Mouse (Mus musculus) intestine, embryonic 15.5 days (tissue): ENCODE data around the gene Polr1a. TPM values are rescaled to one million over a fixed set of nuclear protein-coding genes. Genes with fewer than 3 reads are reported as not detected.

ENCODE experiments used
- ATAC-seq: fragments of 200-750 bp; cut with Nextera tagmentation; 2 replicates; pipeline ENCODE4 v1.8.0; 2017; ENCODE audit warnings: moderate TSS enrichment, moderate library complexity
- H3K27ac ChIP-seq: fragments of 300-500 bp; sonication (generic); 2 replicates; pipeline ENCODE4 v1.5.1; 2015; ENCODE audit warnings: mild to moderate bottlenecking, inconsistent platforms
- H3K27me3 ChIP-seq: fragments of 300-500 bp; sonication (generic); replicated peaks from 2 replicates; pipeline ENCODE4 v1.6.1; 2015; ENCODE audit warnings: inconsistent platforms
- H3K36me3 ChIP-seq: fragments of 300-500 bp; sonication (generic); 2 replicates; pipeline ENCODE4 v1.6.1; 2015; ENCODE audit warnings: inconsistent platforms
- H3K4me1 ChIP-seq: fragments of 300-500 bp; sonication (generic); replicated peaks from 2 replicates; pipeline ENCODE4 v1.6.1; 2015; ENCODE audit warnings: inconsistent platforms
- H3K4me2 ChIP-seq: fragments of 300-500 bp; sonication (generic); replicated peaks from 2 replicates; pipeline ENCODE4 v1.6.1; 2015; ENCODE audit warnings: mild to moderate bottlenecking, inconsistent platforms
- H3K4me3 ChIP-seq: fragments of 300-500 bp; sonication (generic); replicated peaks from 2 replicates; pipeline ENCODE4 v1.5.1; 2015; ENCODE audit warnings: inconsistent platforms
- H3K9ac ChIP-seq: fragments of 300-500 bp; sonication (generic); 2 replicates; pipeline ENCODE4 v1.6.1; 2015; ENCODE audit warnings: inconsistent platforms
- H3K9me3 ChIP-seq: fragments of 300-500 bp; sonication (generic); 2 replicates; pipeline ENCODE4 v1.6.1; 2016; ENCODE audit warnings: inconsistent platforms
- WGBS: fragments of 180-500 bp; shearing (Covaris S2); methylation state at CpG from one replicate; pipeline ENCODE4 v1.1.7; 2015; 5-methylcytosine and 5-hydroxymethylcytosine counted together
- polyA plus RNA-seq: library from polyadenylated mRNA; unstranded; fragments of >200 nt; fragmentation: Nextera tagmentation; extraction: Ambion mirVana; gene quantifications from 2 replicates; pipeline ENCODE4 v1.2.1, GENCODE M21; 2015

Polr1a gene
- polyA plus RNA-seq, 1 experiment from 2014 or later, result 30.8 TPM

DNA sequence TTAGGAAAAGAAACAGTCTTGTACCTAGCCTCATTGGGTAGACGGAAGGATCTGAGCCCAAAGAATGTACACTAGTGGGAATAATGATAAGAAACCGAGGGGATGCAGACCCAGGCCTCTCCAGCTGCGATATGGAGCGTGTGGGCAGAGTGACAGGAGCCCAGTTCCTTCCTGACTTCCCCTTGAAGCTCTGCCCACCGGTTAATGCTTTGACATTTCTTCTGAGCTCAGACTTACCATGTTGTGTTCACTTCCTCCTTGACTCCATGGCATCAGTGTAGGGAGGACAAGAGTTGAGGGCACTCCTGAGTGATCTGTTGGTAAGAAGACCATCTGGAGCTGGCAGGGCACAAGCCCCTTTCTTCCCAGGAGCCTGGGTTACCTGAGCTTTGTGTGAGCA, 53.3 kb downstream of the Polr1a start:
- ATAC-seq, result no peak
- Histone ChIP-seq H3K4me2 (no peak overlapping the region), H3K4me3 (no peak overlapping the region), H3K36me3 (peaks cover 18% of the 10 kb centered on the region), H3K27ac (no peak overlapping the region), H3K4me1 (no peaks in the 10 kb centered on the region), H3K9ac (no peak overlapping the region), H3K27me3 (no peaks in the 10 kb centered on the region), H3K9me3 (no peaks in the 10 kb centered on the region)
- 92% methylated on average over 5 of the region's 5 CpGs for WGBS

DNA sequence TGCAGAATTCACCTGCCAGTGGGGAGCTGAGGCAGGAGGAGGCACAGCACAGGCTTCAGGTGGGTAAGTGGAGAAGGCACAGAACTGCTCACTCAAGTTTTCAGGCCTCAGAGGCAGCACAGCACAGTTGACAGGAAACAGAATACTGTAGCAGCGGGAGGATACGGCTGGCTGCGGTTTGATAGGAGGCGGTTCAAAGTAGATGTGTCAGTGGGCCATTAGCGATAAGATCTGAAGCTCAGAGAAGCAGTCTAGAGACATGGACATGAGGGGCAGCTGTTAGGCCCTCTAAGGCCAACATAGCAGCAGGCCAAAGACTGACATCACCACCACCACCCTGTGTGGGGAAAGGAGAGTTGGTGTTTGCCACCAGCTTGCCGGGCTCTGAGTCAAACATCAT, 53.9 kb downstream of the Polr1a start:
- H3K9me3 ChIP-seq, result no peaks in the 10 kb centered on the region
- H3K4me1 ChIP-seq, result no peaks in the 10 kb centered on the region
- H3K27me3 ChIP-seq, result no peaks in the 10 kb centered on the region
- no peak overlapping the region for H3K4me3 ChIP-seq
- ATAC-seq, result no peak
- 89% methylated on average over 6 of the region's 6 CpGs for WGBS
- peaks cover 18% of the 10 kb centered on the region for H3K36me3 ChIP-seq
- H3K4me2 ChIP-seq, result no peak overlapping the region
- H3K9ac ChIP-seq, result no peak overlapping the region
- H3K27ac ChIP-seq, result no peak overlapping the region

DNA sequence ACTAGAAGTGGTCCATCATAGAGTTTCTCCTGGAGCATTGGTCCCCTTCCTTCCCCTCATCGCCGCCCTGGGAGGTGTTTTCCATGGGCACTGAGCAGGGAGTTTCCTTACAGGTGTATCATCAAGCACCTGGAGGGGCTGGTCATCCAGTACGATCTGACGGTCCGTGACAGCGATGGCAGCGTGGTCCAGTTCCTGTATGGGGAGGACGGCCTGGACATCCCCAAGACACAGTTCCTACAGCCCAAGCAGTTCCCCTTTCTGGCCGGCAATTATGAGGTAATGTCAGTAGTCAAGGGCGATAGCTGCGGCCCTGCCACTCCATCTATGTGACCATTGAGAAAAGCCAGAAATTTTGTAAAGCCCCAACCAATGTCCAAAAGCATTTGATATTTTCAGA, 54.7 kb downstream of the Polr1a start:
- H3K4me1 ChIP-seq, result no peaks in the 10 kb centered on the region
- no peaks in the 10 kb centered on the region for H3K27me3 ChIP-seq
- no peak overlapping the region for H3K4me2 ChIP-seq
- H3K27ac ChIP-seq, result no peak overlapping the region
- H3K9ac ChIP-seq, result no peak overlapping the region
- no peak overlapping the region for H3K4me3 ChIP-seq
- peaks cover 18% of the 10 kb centered on the region for H3K36me3 ChIP-seq
- 92% methylated on average over 11 of the region's 11 CpGs for WGBS
- no peaks in the 10 kb centered on the region for H3K9me3 ChIP-seq
- no peak for ATAC-seq

DNA sequence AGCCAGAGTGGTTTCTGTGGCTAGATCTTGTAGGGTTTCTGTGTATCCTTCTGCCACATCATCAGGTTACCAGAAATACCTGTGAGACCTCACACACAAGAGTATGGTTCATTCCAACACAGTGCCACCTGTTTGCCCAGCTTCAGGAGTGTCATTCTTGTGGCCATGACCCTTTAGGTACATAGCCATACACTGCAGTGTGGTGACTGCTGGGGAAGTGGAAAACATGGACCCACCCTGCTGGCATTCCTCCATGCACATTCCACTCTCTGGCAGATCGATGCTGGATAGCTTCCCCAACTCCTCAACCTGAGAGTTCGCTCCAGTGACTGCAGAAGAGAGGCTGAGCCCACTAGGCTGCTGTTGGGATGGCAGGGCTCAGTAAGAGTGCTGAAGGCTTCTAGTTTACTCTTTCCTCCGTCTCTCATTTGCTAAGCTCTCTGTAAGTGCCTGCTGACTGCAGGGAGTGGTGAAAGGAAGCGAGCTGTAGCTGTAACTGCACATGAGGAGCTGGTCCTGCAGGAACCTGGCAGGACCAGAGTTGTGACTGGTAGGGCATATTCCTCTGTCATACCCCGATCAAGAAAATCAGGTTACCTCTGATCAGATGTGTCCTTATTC, 57.9 kb downstream of the Polr1a start:
- H3K4me3 ChIP-seq, result no peak overlapping the region
- no peaks in the 10 kb centered on the region for H3K4me1 ChIP-seq
- ATAC-seq, result no peak
- no peaks in the 10 kb centered on the region for H3K9me3 ChIP-seq
- WGBS, result 79% methylated on average over 5 of the region's 5 CpGs
- H3K27ac ChIP-seq, result no peak overlapping the region
- H3K36me3 ChIP-seq, result peaks cover 35% of the 10 kb centered on the region
- no peak overlapping the region for H3K9ac ChIP-seq
- no peaks in the 10 kb centered on the region for H3K27me3 ChIP-seq
- H3K4me2 ChIP-seq, result no peak overlapping the region

DNA sequence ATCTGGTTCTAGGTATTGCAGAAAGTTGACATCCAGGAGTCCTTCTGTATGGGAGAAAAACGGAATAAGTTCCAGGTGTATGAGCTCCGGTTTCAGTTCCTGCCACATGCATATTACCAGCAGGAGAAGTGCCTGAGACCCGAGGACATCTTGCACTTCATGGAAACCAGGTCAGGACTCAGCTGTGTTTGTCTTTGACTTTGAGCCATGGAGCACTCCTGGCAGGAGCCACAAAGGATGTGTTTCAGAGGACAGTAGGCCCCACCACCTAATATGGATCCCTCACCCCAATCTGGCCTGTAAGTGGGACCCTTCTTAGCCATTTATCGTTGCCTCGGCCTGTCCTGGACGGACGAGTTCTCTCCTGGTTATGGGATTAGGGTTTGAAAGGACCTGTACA, 59.0 kb downstream of the Polr1a start:
- no peaks in the 10 kb centered on the region for H3K9me3 ChIP-seq
- H3K36me3 ChIP-seq, result peaks cover 40% of the 10 kb centered on the region
- 87% methylated on average over 7 of the region's 7 CpGs for WGBS
- H3K4me1 ChIP-seq, result no peaks in the 10 kb centered on the region
- no peak for ATAC-seq
- no peak overlapping the region for H3K4me2 ChIP-seq
- H3K27me3 ChIP-seq, result no peaks in the 10 kb centered on the region
- no peak overlapping the region for H3K4me3 ChIP-seq
- H3K9ac ChIP-seq, result no peak overlapping the region
- no peak overlapping the region for H3K27ac ChIP-seq

DNA sequence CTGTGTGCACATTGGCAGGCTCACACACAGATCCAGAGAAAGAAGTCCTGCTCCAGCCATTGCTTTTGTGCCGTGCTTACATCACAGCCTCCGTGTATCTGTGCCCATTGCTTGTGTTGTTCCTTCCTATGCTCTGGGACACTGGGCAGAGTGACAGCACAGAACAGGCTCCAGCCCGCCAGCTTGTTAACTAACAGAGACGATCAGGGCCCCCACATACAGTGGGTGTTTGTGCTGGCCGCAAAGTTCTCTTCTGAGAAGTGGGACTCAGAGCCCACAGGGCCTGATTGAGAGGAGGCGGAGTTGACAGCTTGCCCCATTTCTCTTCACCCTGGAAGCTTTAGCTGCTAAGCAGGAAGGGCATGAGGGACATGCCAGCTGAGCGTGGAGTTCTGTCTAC, 60.6 kb downstream of the Polr1a start:
- WGBS, result 89% methylated on average over 7 of the region's 7 CpGs
- no peak overlapping the region for H3K4me2 ChIP-seq
- no peak overlapping the region for H3K4me3 ChIP-seq

DNA sequence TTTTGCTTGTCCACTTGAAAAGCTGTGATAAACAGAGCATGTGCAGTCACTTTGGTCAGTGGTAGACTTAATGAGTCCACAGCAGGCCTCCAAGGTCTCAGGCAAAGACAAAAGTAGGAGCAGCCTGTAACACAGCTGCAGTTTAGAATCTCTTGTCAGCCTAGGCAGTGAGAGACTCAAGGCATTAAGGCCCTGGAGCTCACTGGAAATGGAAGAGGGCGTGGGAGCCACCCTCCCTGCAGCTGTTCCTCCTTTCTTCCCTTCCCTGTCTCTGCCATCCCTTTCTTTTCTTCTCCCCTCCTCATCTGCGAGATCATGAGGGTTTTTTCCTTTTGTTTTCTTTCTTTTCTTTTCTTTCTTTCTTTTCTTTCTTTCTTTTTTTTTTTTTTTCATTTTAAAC, 61.3 kb downstream of the Polr1a start:
- Histone ChIP-seq H3K4me3 (no peak overlapping the region), H3K36me3 (peaks cover 39% of the 10 kb centered on the region), H3K27ac (no peak overlapping the region), H3K9ac (no peak overlapping the region), H3K4me2 (no peak overlapping the region), H3K9me3 (no peaks in the 10 kb centered on the region), H3K27me3 (no peaks in the 10 kb centered on the region), H3K4me1 (no peaks in the 10 kb centered on the region)
- 83% methylated on average over 2 of the region's 2 CpGs for WGBS
- no peak for ATAC-seq

More for the DNA sequence above, 60.6 kb downstream of the Polr1a start:
- Histone ChIP-seq H3K36me3 (peaks cover 42% of the 10 kb centered on the region), H3K27me3 (no peaks in the 10 kb centered on the region), H3K9ac (no peak overlapping the region), H3K9me3 (no peaks in the 10 kb centered on the region), H3K4me1 (no peaks in the 10 kb centered on the region), H3K27ac (no peak overlapping the region)
- ATAC-seq, result no peak

DNA sequence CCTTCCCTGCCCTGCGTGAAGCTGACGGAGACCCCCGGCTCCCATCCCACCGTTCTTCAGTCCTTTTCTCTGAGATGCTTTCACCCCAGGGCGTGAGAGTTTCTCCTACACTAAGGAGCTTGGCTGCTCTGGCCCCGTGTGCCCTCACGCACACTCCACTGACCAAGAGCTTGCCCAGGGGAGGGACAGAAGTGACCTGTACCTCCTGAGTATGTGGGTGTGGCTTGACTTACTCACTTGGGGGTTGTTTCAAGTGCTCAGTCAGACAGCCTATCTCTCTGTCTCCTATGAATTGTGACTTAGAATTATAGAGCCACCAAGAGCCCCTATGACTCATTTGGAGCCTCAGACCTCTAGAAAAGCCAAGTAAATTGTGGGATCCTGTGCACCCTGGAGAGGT, 67.7 kb downstream of the Polr1a start:
- ATAC-seq, result no peak
- Histone ChIP-seq H3K4me2 (no peak overlapping the region), H3K27me3 (no peaks in the 10 kb centered on the region), H3K36me3 (peaks cover 38% of the 10 kb centered on the region), H3K9ac (no peak overlapping the region), H3K27ac (no peak overlapping the region), H3K9me3 (no peaks in the 10 kb centered on the region), H3K4me3 (no peak overlapping the region), H3K4me1 (no peaks in the 10 kb centered on the region)
- 91% methylated on average over 7 of the region's 7 CpGs for WGBS

DNA sequence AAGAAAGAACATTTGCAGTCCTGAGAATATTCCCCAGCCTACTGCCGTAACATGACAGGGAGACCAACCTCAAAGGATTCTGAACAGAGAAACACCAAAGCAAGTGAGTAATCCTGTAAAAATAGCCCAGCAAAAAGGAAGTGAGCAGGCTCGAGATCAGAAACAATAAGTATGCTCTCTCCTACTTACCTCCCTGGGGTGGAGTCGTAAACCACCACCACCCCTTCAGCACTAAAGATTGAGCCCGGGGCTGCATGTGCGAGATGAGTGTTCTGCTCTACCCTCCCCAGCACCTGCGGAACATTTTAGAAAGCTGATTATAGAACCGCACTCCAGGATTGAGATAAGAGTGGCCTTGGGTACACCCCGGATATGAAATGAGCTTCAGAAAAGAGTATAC, 71.3 kb downstream of the Polr1a start:
- H3K36me3 ChIP-seq, result peaks cover 26% of the 10 kb centered on the region
- no peak for ATAC-seq
- no peak overlapping the region for H3K27ac ChIP-seq
- H3K4me1 ChIP-seq, result no peaks in the 10 kb centered on the region
- no peaks in the 10 kb centered on the region for H3K27me3 ChIP-seq
- no peak overlapping the region for H3K4me2 ChIP-seq
- H3K4me3 ChIP-seq, result no peak overlapping the region
- no peaks in the 10 kb centered on the region for H3K9me3 ChIP-seq
- WGBS, result 74% methylated on average over 8 of the region's 8 CpGs
- no peak overlapping the region for H3K9ac ChIP-seq

DNA sequence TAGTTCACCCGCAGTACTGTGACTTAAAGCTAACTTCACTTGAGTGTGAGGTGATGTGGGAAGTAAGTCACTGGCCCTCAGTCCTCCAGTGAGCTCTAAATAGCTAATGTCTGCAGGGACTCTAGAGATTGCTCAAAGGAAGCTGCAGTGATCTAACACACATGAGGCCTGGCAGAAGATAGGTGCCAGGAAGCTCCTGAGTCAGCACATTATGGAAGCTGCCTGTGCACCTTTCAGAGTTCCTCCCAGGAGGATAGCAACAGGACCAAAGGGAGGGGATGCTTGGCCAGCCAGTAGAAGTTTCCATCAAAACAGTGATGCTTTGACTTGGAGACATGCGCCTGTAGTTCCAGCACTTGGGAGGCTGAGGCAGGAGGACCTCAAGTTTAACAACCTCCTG, 71.7 kb downstream of the Polr1a start:
- 91% methylated on average over 2 of the region's 2 CpGs for WGBS
- no peaks in the 10 kb centered on the region for H3K9me3 ChIP-seq

DNA sequence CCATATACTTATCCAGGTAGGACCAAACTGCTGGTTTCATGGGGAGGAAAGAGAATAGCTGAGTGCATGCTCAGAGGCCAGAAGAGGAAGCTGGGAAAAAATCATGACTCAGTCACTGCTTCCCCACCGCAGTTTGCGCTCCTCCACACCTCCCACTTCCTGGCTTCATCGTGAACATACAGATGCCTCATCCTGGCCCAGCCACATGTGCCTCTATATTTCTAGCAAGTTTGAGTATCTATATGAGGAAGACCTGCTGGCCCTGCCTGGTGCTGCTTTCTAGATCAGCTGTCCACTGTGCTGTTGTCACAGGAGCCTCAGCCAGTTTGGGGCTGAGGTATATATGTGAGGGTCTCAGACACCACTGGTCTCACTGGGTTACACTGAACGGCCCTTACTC, 72.6 kb downstream of the Polr1a start:
- Histone ChIP-seq H3K4me1 (no peaks in the 10 kb centered on the region), H3K4me2 (no peak overlapping the region), H3K9ac (no peak overlapping the region), H3K27ac (no peak overlapping the region), H3K36me3 (peaks cover 22% of the 10 kb centered on the region; the same call in 1 of the 2 replicates), H3K9me3 (no peaks in the 10 kb centered on the region), H3K4me3 (no peak overlapping the region), H3K27me3 (no peaks in the 10 kb centered on the region)
- no peak for ATAC-seq
- WGBS, result 83% methylated on average over 4 of the region's 4 CpGs

More for the DNA sequence above, 71.7 kb downstream of the Polr1a start:
- Histone ChIP-seq H3K36me3 (peaks cover 22% of the 10 kb centered on the region; the same call in 1 of the 2 replicates), H3K27me3 (no peaks in the 10 kb centered on the region), H3K4me3 (no peak overlapping the region), H3K4me2 (no peak overlapping the region), H3K27ac (no peak overlapping the region), H3K9ac (no peak overlapping the region), H3K4me1 (no peaks in the 10 kb centered on the region)
- ATAC-seq, result no peak

DNA sequence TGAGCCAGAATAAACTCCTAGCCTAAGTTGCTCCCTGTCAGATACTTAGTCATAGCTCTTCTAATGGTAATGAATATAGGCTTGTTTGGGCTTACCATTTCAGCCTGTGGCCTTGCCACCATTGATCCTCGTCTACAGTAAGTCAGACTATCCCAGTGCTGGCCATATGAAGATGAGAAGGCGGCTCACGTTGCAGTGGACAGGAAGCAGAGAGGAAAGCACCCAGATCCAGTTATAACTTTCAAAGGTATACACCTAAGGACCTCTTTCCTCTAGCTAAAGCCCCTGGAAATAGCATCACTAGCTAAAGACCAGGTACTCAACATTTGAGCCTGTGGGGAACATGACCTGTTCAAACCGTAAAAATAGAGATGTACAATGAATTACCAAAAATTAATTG, 77.1 kb downstream of the Polr1a start:
- H3K4me1 ChIP-seq, result peaks cover 13% of the 10 kb centered on the region; the same call in 1 of the 2 replicates
- 90% methylated on average over 4 of the region's 4 CpGs for WGBS

DNA sequence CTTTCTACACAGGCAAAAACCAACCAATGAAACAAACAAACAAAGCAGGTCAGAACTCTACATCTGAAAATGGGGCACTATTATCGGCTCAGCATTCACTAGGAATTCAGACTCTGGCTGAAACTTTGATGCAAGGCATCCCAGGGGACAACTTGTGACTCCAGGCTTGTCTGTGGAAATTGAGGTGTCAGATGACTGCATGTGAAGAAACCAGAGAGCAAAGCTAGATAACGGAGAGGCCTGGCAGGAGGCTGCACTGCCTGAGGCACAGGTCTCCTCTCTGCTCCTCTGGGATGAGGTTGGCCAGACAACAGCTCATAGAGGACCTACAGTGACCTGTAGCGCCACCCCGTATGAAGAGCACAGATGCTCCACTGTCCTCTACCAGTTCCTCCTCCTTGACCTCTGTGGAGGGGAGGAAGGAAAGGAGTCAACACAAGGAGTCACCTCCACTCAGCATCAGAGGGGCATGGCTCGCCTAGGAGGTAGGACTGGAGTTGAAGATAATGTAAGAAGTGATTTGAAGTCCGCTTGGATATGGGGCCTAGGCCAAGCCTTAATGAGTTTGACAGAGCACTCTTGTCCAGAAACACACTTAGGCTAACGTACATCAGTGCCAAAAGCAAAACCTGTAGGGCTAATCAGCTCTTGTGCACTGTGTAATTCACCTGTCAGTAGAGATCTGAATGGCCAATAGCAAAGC, 78.8 kb downstream of the Polr1a start:
- H3K27ac ChIP-seq, result no peak overlapping the region
- H3K36me3 ChIP-seq, result no peaks in the 10 kb centered on the region
- no peak overlapping the region for H3K9ac ChIP-seq
- ATAC-seq, result no peak
- no peak overlapping the region for H3K4me3 ChIP-seq
- no peak overlapping the region for H3K4me2 ChIP-seq
- peaks cover 13% of the 10 kb centered on the region; the same call in 1 of the 2 replicates for H3K4me1 ChIP-seq
- 74% methylated on average over 7 of the region's 7 CpGs for WGBS
- no peaks in the 10 kb centered on the region for H3K9me3 ChIP-seq
- no peaks in the 10 kb centered on the region for H3K27me3 ChIP-seq

More for the DNA sequence above, 77.1 kb downstream of the Polr1a start:
- H3K27ac ChIP-seq, result no peak overlapping the region
- H3K4me2 ChIP-seq, result no peak overlapping the region
- H3K27me3 ChIP-seq, result no peaks in the 10 kb centered on the region
- no peak overlapping the region for H3K9ac ChIP-seq
- H3K4me3 ChIP-seq, result no peak overlapping the region
- H3K36me3 ChIP-seq, result no peaks in the 10 kb centered on the region
- no peaks in the 10 kb centered on the region for H3K9me3 ChIP-seq
- no peak for ATAC-seq
